Mouse (Mus musculus) ES-Bruce4 (cell line): ENCODE results near the gene Stk39.

Experiments
- CTCF ChIP-seq: IDR thresholded peaks from one replicate; pipeline ENCODE4 v1.8.1; 2011; ENCODE audit warnings: low read depth, low read length
- POLR2A ChIP-seq: IDR thresholded peaks from one replicate; pipeline ENCODE4 v1.8.1; 2011; ENCODE audit warnings: low read length; ENCODE audit not compliant: insufficient read depth

DNA sequence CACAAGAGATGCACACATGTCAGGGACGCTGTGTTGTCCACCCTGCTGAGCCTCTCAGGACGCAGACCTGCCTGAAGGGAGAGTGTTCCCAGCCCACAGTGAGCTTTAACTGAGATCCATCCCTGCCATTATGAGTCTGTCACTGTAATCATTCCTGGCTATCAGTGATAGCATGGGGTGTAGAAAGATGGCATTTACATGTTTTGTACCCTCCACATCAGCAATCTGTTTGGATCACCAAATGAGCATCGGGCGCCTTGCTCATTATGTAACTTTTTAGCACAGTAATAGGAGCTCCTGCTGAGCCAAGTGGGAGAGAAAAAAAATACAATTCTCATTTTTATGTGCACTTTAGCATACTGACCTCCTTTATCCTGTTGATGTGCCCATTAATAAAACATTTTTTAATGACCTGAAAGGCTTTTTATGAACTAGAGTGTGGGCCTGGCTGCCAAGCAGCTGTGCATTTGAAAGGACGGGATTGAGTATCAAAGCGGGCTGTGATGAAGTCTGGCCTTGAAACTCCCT lies 189.0 kb downstream of the Stk39 start:
- TF ChIP-seq POLR2A (no peak), CTCF (no peak)
